Mouse (Mus musculus) liver, adult 2 months (tissue): ENCODE measurements at regions not wholly inside any gene's neighbourhood (a gene's known extent, or its start where the extent isn't known, plus 50 kb on each side); places are given as distances from the start of the nearest gene placed in this dataset.

Experiments used
- CTCF ChIP-seq: fragments of 200-500 bp; IDR thresholded peaks from 2 replicates; pipeline ENCODE4 v1.5.1; 2011; ENCODE audit warnings: low read depth, low read length, control low read depth
- POLR2A ChIP-seq: fragments of 200-500 bp; IDR thresholded peaks from 2 replicates; pipeline ENCODE4 v1.6.1; 2011; ENCODE audit warnings: low read length, control low read depth; ENCODE audit not compliant: insufficient read depth; ENCODE audit errors: extremely low read depth

DNA sequence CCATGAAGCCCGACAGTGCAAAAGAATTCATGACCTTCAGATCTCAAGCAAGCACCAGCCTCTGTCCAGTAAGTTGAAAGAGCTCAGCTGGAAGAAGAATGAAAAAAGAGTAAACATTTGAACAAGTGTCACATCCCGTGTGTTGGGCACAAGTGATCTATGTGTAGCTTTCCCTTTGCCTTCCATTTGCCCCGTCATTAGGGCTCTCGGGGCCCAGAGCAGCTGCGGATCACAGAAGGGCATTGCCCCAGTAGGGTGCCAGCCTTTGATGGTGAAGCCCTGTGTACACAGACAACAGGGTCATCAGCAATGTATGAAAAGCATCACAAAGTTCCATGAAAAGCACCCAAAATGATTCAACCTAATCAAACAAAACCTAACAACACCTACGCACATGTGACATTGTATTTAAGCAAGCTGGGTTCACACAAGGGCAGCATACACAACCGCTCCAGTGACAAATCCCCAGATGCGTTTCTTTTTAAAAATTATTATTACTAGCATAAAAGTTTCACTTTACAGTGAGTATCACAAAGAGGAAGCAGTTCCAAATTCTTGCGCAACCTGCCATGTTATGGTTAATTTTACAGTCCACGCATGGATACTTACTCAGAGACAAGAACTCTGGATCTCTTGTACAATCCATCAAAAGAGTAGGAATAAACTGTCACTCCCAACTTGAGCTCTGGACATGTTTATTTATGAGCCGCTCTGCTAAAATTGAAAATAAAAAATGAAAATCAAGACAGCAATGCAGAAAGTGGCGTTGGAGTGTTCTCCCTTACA lies 224.0 kb upstream of the Epha7 start:
- TF ChIP-seq CTCF (no peak), POLR2A (no peak)
